Mouse (Mus musculus): ENCODE data around the gene Htatsf1. TPM values are rescaled to one million over a fixed set of nuclear protein-coding genes. Genes with fewer than 3 reads are reported as not detected.

Gene Htatsf1
- polyA plus RNA-seq (2016; fragmentation: Nextera tagmentation; extraction: Ambion mirVana), result 73.5 and 77.7 TPM in 2 replicates

- Histone ChIP-seq H3K4me1 (no peaks in the 10 kb centered on the region), H3K27ac (replicated peaks) (peak within 1 kb of the TSS; percentile 94), H3K27me3 (replicated peaks; ENCODE audit: low read depth, poor library complexity, severe bottlenecking) (no peaks in the 10 kb centered on the region), H3K4me3 (peak within 1 kb of the TSS; percentile 67), H3K36me3 (replicated peaks) (peaks cover 23% of the 10 kb centered on the region), H3K9me3 (no peaks in the 10 kb centered on the region; the same call in 1 of the 2 replicates)
- peak; percentile 84 for DNase-seq (ENCODE audit: low spot score)
- 18% methylated on average over 84 of the region's 85 CpGs for WGBS
Observed at GRCm38 (mm10) chrX:57053174-57053992, at the start of gene Htatsf1. TSS of gene Htatsf1 (plus strand) at chrX:57053583.

GRCm38 (mm10) chrX:57012891-57013290 lies 40.5 kb upstream of the Htatsf1 start:
- no peaks in the 10 kb centered on the region for H3K4me1 ChIP-seq
- WGBS, result 87% methylated on average over 2 of the region's 2 CpGs
- no peak overlapping the region for H3K4me3 ChIP-seq
- DNase-seq (ENCODE audit: low spot score), result no peak
- no peaks in the 10 kb centered on the region for H3K27me3 ChIP-seq (replicated peaks; ENCODE audit: low read depth, poor library complexity, severe bottlenecking)
- H3K27ac ChIP-seq (replicated peaks), result no peak overlapping the region
- no peaks in the 10 kb centered on the region for H3K36me3 ChIP-seq (replicated peaks)
- H3K9me3 ChIP-seq, result no peaks in the 10 kb centered on the region

GRCm38 (mm10) chrX:57042774-57043173 lies 10.6 kb upstream of the Htatsf1 start, which contains the start of gene Brs3:
TSS of gene Brs3 (plus strand) at chrX:57043074.
- no peaks in the 10 kb centered on the region for H3K36me3 ChIP-seq (replicated peaks)
- WGBS, result 77% methylated on average over 5 of the region's 5 CpGs
- H3K27me3 ChIP-seq (replicated peaks; ENCODE audit: low read depth, poor library complexity, severe bottlenecking), result no peaks in the 10 kb centered on the region
- H3K9me3 ChIP-seq, result no peaks in the 10 kb centered on the region
- H3K4me1 ChIP-seq, result no peaks in the 10 kb centered on the region
- no peak within 1 kb of the TSS for H3K4me3 ChIP-seq
- DNase-seq (ENCODE audit: low spot score), result no peak
- H3K27ac ChIP-seq (replicated peaks), result no peak within 1 kb of the TSS

GRCm38 (mm10) chrX:57043869-57044268 lies 9.5 kb upstream of the Htatsf1 start:
- no peak overlapping the region for H3K4me3 ChIP-seq
- no peak for DNase-seq (ENCODE audit: low spot score)

GRCm38 (mm10) chrX:57052848-57053173 lies 572 bp upstream of the Htatsf1 start:
- Histone ChIP-seq H3K27me3 (replicated peaks; ENCODE audit: low read depth, poor library complexity, severe bottlenecking) (no peaks in the 10 kb centered on the region), H3K36me3 (replicated peaks) (peaks cover 20% of the 10 kb centered on the region), H3K9me3 (no peaks in the 10 kb centered on the region; the same call in 1 of the 2 replicates), H3K27ac (replicated peaks) (peak overlapping the region; percentile 94), H3K4me1 (no peaks in the 10 kb centered on the region), H3K4me3 (peak overlapping the region; percentile 67)
- no peak for DNase-seq (ENCODE audit: low spot score)
- whole genome bisulfite sequencing, result 25% methylated on average over 4 of the region's 4 CpGs

More at GRCm38 (mm10) chrX:57043869-57044268, 9.5 kb upstream of the Htatsf1 start:
- Histone ChIP-seq H3K36me3 (replicated peaks) (no peaks in the 10 kb centered on the region), H3K27me3 (replicated peaks; ENCODE audit: low read depth, poor library complexity, severe bottlenecking) (no peaks in the 10 kb centered on the region), H3K9me3 (no peaks in the 10 kb centered on the region), H3K27ac (replicated peaks) (no peak overlapping the region), H3K4me1 (no peaks in the 10 kb centered on the region)
- WGBS, result 87% methylated on average over 6 of the region's 6 CpGs

- Histone ChIP-seq H3K27me3 (replicated peaks; ENCODE audit: low read depth, poor library complexity, severe bottlenecking) (no peaks in the 10 kb centered on the region), H3K27ac (replicated peaks) (peak overlapping the region; percentile 94), H3K4me1 (no peaks in the 10 kb centered on the region), H3K9me3 (no peaks in the 10 kb centered on the region; the same call in 1 of the 2 replicates), H3K36me3 (replicated peaks) (peaks cover 23% of the 10 kb centered on the region), H3K4me3 (peak overlapping the region; percentile 67)
- WGBS, result 20% methylated on average over 11 of the region's 11 CpGs
- DNase-seq (ENCODE audit: low spot score), result no peak
Observed at GRCm38 (mm10) chrX:57053993-57054385, 606 bp downstream of the Htatsf1 start.

- H3K4me1 ChIP-seq, result no peaks in the 10 kb centered on the region
- H3K27ac ChIP-seq (replicated peaks), result no peak overlapping the region
- 79% methylated on average over 5 of the region's 5 CpGs for WGBS
- no peak for DNase-seq (ENCODE audit: low spot score)
- H3K4me3 ChIP-seq, result no peak overlapping the region
- H3K9me3 ChIP-seq, result no peaks in the 10 kb centered on the region
- H3K27me3 ChIP-seq (replicated peaks; ENCODE audit: low read depth, poor library complexity, severe bottlenecking), result no peaks in the 10 kb centered on the region
- H3K36me3 ChIP-seq (replicated peaks), result no peaks in the 10 kb centered on the region
Observed at GRCm38 (mm10) chrX:57081496-57081895, 28.1 kb downstream of the Htatsf1 start.

GRCm38 (mm10) chrX:57087806-57088205 lies 34.4 kb downstream of the Htatsf1 start, which contains the start of gene Vgll1:
TSS of gene Vgll1 (plus strand) at chrX:57088106.
- no peak for DNase-seq (ENCODE audit: low spot score)
- no peaks in the 10 kb centered on the region for H3K4me1 ChIP-seq
- no peaks in the 10 kb centered on the region for H3K9me3 ChIP-seq
- H3K27me3 ChIP-seq (replicated peaks; ENCODE audit: low read depth, poor library complexity, severe bottlenecking), result no peaks in the 10 kb centered on the region
- no peak within 1 kb of the TSS for H3K27ac ChIP-seq (replicated peaks)
- 81% methylated on average over 4 of the region's 4 CpGs for WGBS
- H3K36me3 ChIP-seq (replicated peaks), result no peaks in the 10 kb centered on the region
- H3K4me3 ChIP-seq, result no peak within 1 kb of the TSS

- H3K4me1 ChIP-seq, result no peaks in the 10 kb centered on the region
- no peak overlapping the region for H3K27ac ChIP-seq (replicated peaks)
- H3K36me3 ChIP-seq (replicated peaks), result no peaks in the 10 kb centered on the region
- H3K4me3 ChIP-seq, result no peak overlapping the region
- H3K9me3 ChIP-seq, result no peaks in the 10 kb centered on the region
- DNase-seq (ENCODE audit: low spot score), result no peak
- 97% methylated on average over 1 of the region's 1 CpGs for WGBS
- no peaks in the 10 kb centered on the region for H3K27me3 ChIP-seq (replicated peaks; ENCODE audit: low read depth, poor library complexity, severe bottlenecking)
Observed at GRCm38 (mm10) chrX:57103415-57103814, 50.0 kb downstream of the Htatsf1 start.

- WGBS, result 89% methylated on average over 3 of the region's 3 CpGs
- no peaks in the 10 kb centered on the region for H3K4me1 ChIP-seq
- H3K4me3 ChIP-seq, result no peak overlapping the region
- no peaks in the 10 kb centered on the region for H3K36me3 ChIP-seq (replicated peaks)
- no peak for DNase-seq (ENCODE audit: low spot score)
- H3K27me3 ChIP-seq (replicated peaks; ENCODE audit: low read depth, poor library complexity, severe bottlenecking), result no peaks in the 10 kb centered on the region
- H3K9me3 ChIP-seq, result no peaks in the 10 kb centered on the region
- no peak overlapping the region for H3K27ac ChIP-seq (replicated peaks)
Observed at GRCm38 (mm10) chrX:57106956-57107355, 53.6 kb downstream of the Htatsf1 start.

Other genes starting within 250 kb of the Htatsf1 start
- 2.1 and 2.5 TPM in 2 replicates for gene Map7d3, start 231.3 kb upstream of the Htatsf1 start, polyA plus RNA-seq (2016; fragmentation: Nextera tagmentation; extraction: Ambion mirVana)
- not detected in 2 replicates for gene Adgrg4, start 183.4 kb upstream of the Htatsf1 start, polyA plus RNA-seq (2016; fragmentation: Nextera tagmentation; extraction: Ambion mirVana)
- gene Brs3, start 10.5 kb upstream of the Htatsf1 start, polyA plus RNA-seq (2016; fragmentation: Nextera tagmentation; extraction: Ambion mirVana), result not detected in 2 replicates
- gene Vgll1, start 34.5 kb downstream of the Htatsf1 start, polyA plus RNA-seq (2016; fragmentation: Nextera tagmentation; extraction: Ambion mirVana), result 0.06 and 0.32 TPM in 2 replicates
- not detected in 2 replicates for gene Cd40lg, start 158.6 kb downstream of the Htatsf1 start, polyA plus RNA-seq (2016; fragmentation: Nextera tagmentation; extraction: Ambion mirVana)